Mouse (Mus musculus) hindbrain, embryonic 14.5 days (tissue): Measurements from ENCODE around the gene Mtx1. TPM values are rescaled to one million over a fixed set of nuclear protein-coding genes. Genes with fewer than 3 reads are reported as not detected.

Experiments
- ATAC-seq: fragments of 200-750 bp; cut with Nextera tagmentation; 2 replicates; pipeline ENCODE4 v1.8.0; 2017; ENCODE audit warnings: moderate number of reproducible peaks, mild to moderate bottlenecking, moderate TSS enrichment, moderate library complexity; ENCODE audit not compliant: low FRiP score
- DNase-seq: peaks from one replicate; pipeline ENCODE4 v3.0.0-alpha.2; 2015; ENCODE audit warnings: low spot score
- H3K27ac ChIP-seq: fragments of 300-500 bp; sonication (generic); 2 replicates; pipeline ENCODE4 v1.5.1; 2014; ENCODE audit warnings: mild to moderate bottlenecking, moderate library complexity
- H3K27me3 ChIP-seq: fragments of 300-500 bp; sonication (generic); 2 replicates; pipeline ENCODE4 v1.6.1; 2014; ENCODE audit warnings: mild to moderate bottlenecking, low read length, mixed read lengths; ENCODE audit not compliant: control insufficient read depth, insufficient read depth
- H3K36me3 ChIP-seq: fragments of 300-500 bp; sonication (generic); replicated peaks from 2 replicates; pipeline ENCODE4 v1.6.1; 2014; ENCODE audit not compliant: control insufficient read depth, insufficient read depth
- H3K4me1 ChIP-seq: fragments of 300-500 bp; sonication (generic); replicated peaks from 2 replicates; pipeline ENCODE4 v1.6.1; 2014; ENCODE audit warnings: antibody characterized with exemption, low read length, mixed read lengths; ENCODE audit not compliant: control insufficient read depth, insufficient read depth
- H3K4me2 ChIP-seq: fragments of 300-500 bp; sonication (generic); replicated peaks from 2 replicates; pipeline ENCODE4 v1.6.1; 2014; ENCODE audit warnings: mild to moderate bottlenecking, moderate library complexity
- H3K4me3 ChIP-seq: fragments of 300-500 bp; sonication (generic); replicated peaks from 2 replicates; pipeline ENCODE4 v1.5.1; 2014; ENCODE audit warnings: mild to moderate bottlenecking, low read length
- H3K9ac ChIP-seq: fragments of 300-500 bp; sonication (generic); 2 replicates; pipeline ENCODE4 v1.6.1; 2014
- H3K9me3 ChIP-seq: fragments of 300-500 bp; sonication (generic); 2 replicates; pipeline ENCODE4 v1.6.1; 2016; ENCODE audit warnings: low read length; ENCODE audit not compliant: control insufficient read depth
- WGBS: fragments of 180-500 bp; shearing (Covaris S2); extraction: QIAGEN DNeasy Blood & Tissue Kit; methylation state at CpG from one replicate; pipeline ENCODE4 v1.1.7; 2014; 5-methylcytosine and 5-hydroxymethylcytosine counted together
- polyA plus RNA-seq: library from polyadenylated mRNA; unstranded; fragments of >200 nt; fragmentation: Nextera tagmentation; extraction: Ambion mirVana; gene quantifications from 2 replicates; pipeline ENCODE4 v1.2.1, GENCODE M21; 2014

Gene Mtx1
- polyA plus RNA-seq, 1 experiment from 2014 or later, result 144 TPM

GRCm38 (mm10) chr3:89231772-89232275 lies 4.9 kb upstream of the Mtx1 start:
- no peaks in the 10 kb centered on the region for H3K27me3 ChIP-seq
- H3K4me1 ChIP-seq, result peaks cover 10% of the 10 kb centered on the region
- H3K27ac ChIP-seq, result no peak overlapping the region
- ATAC-seq, result no peak
- 70% methylated on average over 16 of the region's 16 CpGs for WGBS
- H3K36me3 ChIP-seq, result peaks cover 40% of the 10 kb centered on the region
- H3K9me3 ChIP-seq, result no peaks in the 10 kb centered on the region
- DNase-seq, result no peak
- no peak overlapping the region for H3K9ac ChIP-seq
- H3K4me2 ChIP-seq, result no peak overlapping the region
- H3K4me3 ChIP-seq, result no peak overlapping the region

- Histone ChIP-seq H3K36me3 (peaks cover 35% of the 10 kb centered on the region), H3K27me3 (no peaks in the 10 kb centered on the region), H3K4me1 (peaks cover 15% of the 10 kb centered on the region), H3K27ac (no peak overlapping the region), H3K4me2 (no peak overlapping the region), H3K9me3 (no peaks in the 10 kb centered on the region), H3K9ac (no peak overlapping the region), H3K4me3 (no peak overlapping the region)
- WGBS, result 83% methylated on average over 7 of the region's 7 CpGs
- no peak for DNase-seq
- ATAC-seq, result no peak
These were observed 4.5 kb upstream of the Mtx1 start for GRCm38 (mm10) chr3:89231345-89231744.

GRCm38 (mm10) chr3:89230561-89230960 lies 3.7 kb upstream of the Mtx1 start:
- H3K4me1 ChIP-seq, result peaks cover 19% of the 10 kb centered on the region
- H3K36me3 ChIP-seq, result peaks cover 27% of the 10 kb centered on the region
- no peaks in the 10 kb centered on the region for H3K27me3 ChIP-seq
- no peaks in the 10 kb centered on the region for H3K9me3 ChIP-seq
- ATAC-seq (no peak), DNase-seq (no peak)
- no peak overlapping the region for H3K9ac ChIP-seq
- 92% methylated on average over 2 of the region's 2 CpGs for WGBS
- H3K4me2 ChIP-seq, result no peak overlapping the region
- H3K4me3 ChIP-seq, result no peak overlapping the region
- H3K27ac ChIP-seq, result no peak overlapping the region

GRCm38 (mm10) chr3:89229276-89229675 lies 2.4 kb upstream of the Mtx1 start:
- Histone ChIP-seq H3K36me3 (peaks cover 14% of the 10 kb centered on the region), H3K9me3 (no peaks in the 10 kb centered on the region), H3K4me3 (no peak overlapping the region), H3K27me3 (no peaks in the 10 kb centered on the region), H3K4me2 (no peak overlapping the region), H3K27ac (no peak overlapping the region), H3K9ac (no peak overlapping the region), H3K4me1 (peaks cover 31% of the 10 kb centered on the region)
- 59% methylated on average over 4 of the region's 4 CpGs for WGBS
- ATAC-seq (no peak), DNase-seq (no peak)

GRCm38 (mm10) chr3:89228836-89229235 lies 1.9 kb upstream of the Mtx1 start, which contains the start of gene Muc1:
Gene Muc1, plus strand, starts transcription at chr3:89229057.
- Histone ChIP-seq H3K4me2 (peak within 1 kb of the TSS; percentile 56), H3K27ac (peak within 1 kb of the TSS; percentile 51), H3K4me1 (peaks cover 35% of the 10 kb centered on the region), H3K27me3 (no peaks in the 10 kb centered on the region), H3K9ac (peak within 1 kb of the TSS; percentile 18; the same call in 1 of the 2 replicates), H3K9me3 (no peaks in the 10 kb centered on the region), H3K36me3 (peaks cover 10% of the 10 kb centered on the region), H3K4me3 (peak within 1 kb of the TSS; percentile 38)
- no peak for ATAC-seq
- DNase-seq, result no peak
- WGBS, result 35% methylated on average over 10 of the region's 10 CpGs

GRCm38 (mm10) chr3:89228180-89228549 lies 1.3 kb upstream of the Mtx1 start:
- H3K4me1 ChIP-seq, result peaks cover 35% of the 10 kb centered on the region
- no peaks in the 10 kb centered on the region for H3K27me3 ChIP-seq
- H3K36me3 ChIP-seq, result peaks cover 3% of the 10 kb centered on the region; the same call in 1 of the 2 replicates
- WGBS, result under 1% methylated on average over 20 of the region's 20 CpGs
- ATAC-seq (no peak), DNase-seq (peak; percentile 89)
- peak overlapping the region; percentile 38 for H3K4me3 ChIP-seq
- no peaks in the 10 kb centered on the region for H3K9me3 ChIP-seq
- peak overlapping the region; percentile 18; the same call in 1 of the 2 replicates for H3K9ac ChIP-seq
- peak overlapping the region; percentile 51; the same call in 1 of the 2 replicates for H3K27ac ChIP-seq
- peak overlapping the region; percentile 56 for H3K4me2 ChIP-seq

- DNase-seq, result peak; percentile 90
- peak; percentile 67 for ATAC-seq
- Histone ChIP-seq H3K27me3 (no peaks in the 10 kb centered on the region), H3K4me3 (peak overlapping the region; percentile 38), H3K9me3 (no peaks in the 10 kb centered on the region), H3K4me2 (peak overlapping the region; percentile 56), H3K9ac (peak overlapping the region; percentile 66), H3K4me1 (peaks cover 35% of the 10 kb centered on the region), H3K27ac (peak overlapping the region; percentile 81), H3K36me3 (no peaks in the 10 kb centered on the region)
- 2% methylated on average over 41 of the region's 41 CpGs for WGBS
These were observed 655 bp upstream of the Mtx1 start for GRCm38 (mm10) chr3:89227307-89228179.

GRCm38 (mm10) chr3:89226361-89226760 lies 527 bp downstream of the Mtx1 start:
- Histone ChIP-seq H3K9ac (peak overlapping the region; percentile 66), H3K4me1 (peaks cover 35% of the 10 kb centered on the region), H3K27ac (peak overlapping the region; percentile 81), H3K4me3 (peak overlapping the region; percentile 38), H3K36me3 (no peaks in the 10 kb centered on the region; the same call in 1 of the 2 replicates), H3K4me2 (peak overlapping the region; percentile 56), H3K9me3 (no peaks in the 10 kb centered on the region), H3K27me3 (no peaks in the 10 kb centered on the region)
- no peak for DNase-seq
- no peak for ATAC-seq
- WGBS, result 8% methylated on average over 11 of the region's 11 CpGs

- WGBS, result 10% methylated on average over 4 of the region's 4 CpGs
- Histone ChIP-seq H3K27me3 (no peaks in the 10 kb centered on the region), H3K9ac (peak overlapping the region; percentile 66), H3K4me1 (peaks cover 35% of the 10 kb centered on the region), H3K27ac (peak overlapping the region; percentile 81), H3K9me3 (no peaks in the 10 kb centered on the region), H3K4me2 (peak overlapping the region; percentile 56), H3K4me3 (peak overlapping the region; percentile 38), H3K36me3 (no peaks in the 10 kb centered on the region; the same call in 1 of the 2 replicates)
- peak; percentile 69 for ATAC-seq
- peak; percentile 74 for DNase-seq
These were observed 970 bp downstream of the Mtx1 start for GRCm38 (mm10) chr3:89225918-89226317.
